Mouse (Mus musculus): Measurements from ENCODE around the gene Ntmt1. TPM values are rescaled to one million over a fixed set of nuclear protein-coding genes. Genes with fewer than 3 reads are reported as not detected.

Ntmt1 gene
- polyA plus RNA-seq, 1 experiment = 1.8 TPM

- Histone ChIP-seq H3K4me1 (ENCODE audit: control insufficient read depth) (no peaks in the 10 kb centered on the region), H3K27me3 (ENCODE audit: control insufficient read depth) (peaks cover 70% of the 10 kb centered on the region), H3K4me3 (replicated peaks) (no peak overlapping the region), H3K36me3 (ENCODE audit: control insufficient read depth) (no peaks in the 10 kb centered on the region), H3K9me3 (ENCODE audit: control insufficient read depth, low read length) (no peaks in the 10 kb centered on the region)
- TF ChIP-seq GATA1 (IDR thresholded peaks at IDR 0.05; ENCODE audit: low read length) (no peak), TAL1 (IDR thresholded peaks at IDR 0.05; ENCODE audit: low read length) (no peak)
These were observed 38.6 kb downstream of the Ntmt1 start for GRCm38 (mm10) chr2:30846236-30846635.

- no peaks in the 10 kb centered on the region for H3K9me3 ChIP-seq (ENCODE audit: control insufficient read depth, low read length)
- no peak for TF ChIP-seq TAL1 (IDR thresholded peaks at IDR 0.05; ENCODE audit: low read length)
- no peak for TF ChIP-seq GATA1 (IDR thresholded peaks at IDR 0.05; ENCODE audit: low read length)
- H3K4me1 ChIP-seq (ENCODE audit: control insufficient read depth) = no peaks in the 10 kb centered on the region
- H3K4me3 ChIP-seq (replicated peaks) = no peak overlapping the region
- H3K27me3 ChIP-seq (ENCODE audit: control insufficient read depth) = peaks cover 66% of the 10 kb centered on the region
- H3K36me3 ChIP-seq (ENCODE audit: control insufficient read depth) = no peaks in the 10 kb centered on the region
These were observed 39.1 kb downstream of the Ntmt1 start for GRCm38 (mm10) chr2:30846723-30847122.

GRCm38 (mm10) chr2:30848184-30848583 is 40.6 kb downstream of the Ntmt1 start:
- Histone ChIP-seq H3K9me3 (ENCODE audit: control insufficient read depth, low read length) (no peaks in the 10 kb centered on the region), H3K4me1 (ENCODE audit: control insufficient read depth) (no peaks in the 10 kb centered on the region), H3K4me3 (replicated peaks) (no peak overlapping the region), H3K27me3 (ENCODE audit: control insufficient read depth) (peaks cover 62% of the 10 kb centered on the region), H3K36me3 (ENCODE audit: control insufficient read depth) (no peaks in the 10 kb centered on the region)
- no peak for TF ChIP-seq TAL1 (IDR thresholded peaks at IDR 0.05; ENCODE audit: low read length)
- TF ChIP-seq GATA1 (IDR thresholded peaks at IDR 0.05; ENCODE audit: low read length) = no peak

DNA sequence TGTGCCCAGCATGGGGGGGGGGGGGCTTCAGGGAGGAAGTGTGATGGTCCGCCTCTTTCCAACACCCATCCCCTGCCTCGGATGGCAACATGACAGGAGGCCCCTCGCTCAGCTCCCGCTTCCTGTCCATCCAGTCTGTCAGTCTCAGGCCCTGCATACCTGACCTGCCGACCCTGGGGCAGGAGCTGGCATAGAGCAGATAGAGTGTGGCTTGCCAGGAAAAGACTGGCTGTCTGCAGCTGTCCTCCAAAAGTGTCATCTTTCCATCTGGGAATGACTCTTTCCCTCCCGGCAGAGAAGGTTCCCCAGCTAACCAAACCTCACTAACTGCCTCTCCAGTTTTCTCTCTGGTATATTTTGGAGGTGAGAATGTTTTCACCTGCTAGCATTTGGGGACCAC is 43.0 kb downstream of the Ntmt1 start:
- Histone ChIP-seq H3K4me3 (replicated peaks) (no peak overlapping the region), H3K36me3 (ENCODE audit: control insufficient read depth) (no peaks in the 10 kb centered on the region), H3K27me3 (ENCODE audit: control insufficient read depth) (peaks cover 39% of the 10 kb centered on the region), H3K4me1 (ENCODE audit: control insufficient read depth) (no peaks in the 10 kb centered on the region), H3K9me3 (ENCODE audit: control insufficient read depth, low read length) (no peaks in the 10 kb centered on the region)
- TF ChIP-seq GATA1 (IDR thresholded peaks at IDR 0.05; ENCODE audit: low read length) = no peak

GRCm38 (mm10) chr2:30852771-30853313 is 45.2 kb downstream of the Ntmt1 start:
- no peaks in the 10 kb centered on the region for H3K36me3 ChIP-seq (ENCODE audit: control insufficient read depth)
- H3K9me3 ChIP-seq (ENCODE audit: control insufficient read depth, low read length) = no peaks in the 10 kb centered on the region
- TF ChIP-seq GATA1 (IDR thresholded peaks at IDR 0.05; ENCODE audit: low read length) (no peak), TAL1 (IDR thresholded peaks at IDR 0.05; ENCODE audit: low read length) (no peak)
- H3K4me1 ChIP-seq (ENCODE audit: control insufficient read depth) = no peaks in the 10 kb centered on the region
- no peak overlapping the region for H3K4me3 ChIP-seq (replicated peaks)
- peaks cover 16% of the 10 kb centered on the region for H3K27me3 ChIP-seq (ENCODE audit: control insufficient read depth)

- H3K4me1 ChIP-seq (ENCODE audit: control insufficient read depth) = no peaks in the 10 kb centered on the region
- peaks cover 10% of the 10 kb centered on the region for H3K27me3 ChIP-seq (ENCODE audit: control insufficient read depth)
- H3K4me3 ChIP-seq (replicated peaks) = no peak overlapping the region
- H3K36me3 ChIP-seq (ENCODE audit: control insufficient read depth) = no peaks in the 10 kb centered on the region
- no peaks in the 10 kb centered on the region for H3K9me3 ChIP-seq (ENCODE audit: control insufficient read depth, low read length)
- TF ChIP-seq TAL1 (IDR thresholded peaks at IDR 0.05; ENCODE audit: low read length) = no peak
- no peak for TF ChIP-seq GATA1 (IDR thresholded peaks at IDR 0.05; ENCODE audit: low read length)
These were observed 49.5 kb downstream of the Ntmt1 start for GRCm38 (mm10) chr2:30857076-30857475.

- no peaks in the 10 kb centered on the region for H3K36me3 ChIP-seq (ENCODE audit: control insufficient read depth)
- no peaks in the 10 kb centered on the region for H3K4me1 ChIP-seq (ENCODE audit: control insufficient read depth)
- H3K27me3 ChIP-seq (ENCODE audit: control insufficient read depth) = peaks cover 21% of the 10 kb centered on the region
- H3K9me3 ChIP-seq (ENCODE audit: control insufficient read depth, low read length) = no peaks in the 10 kb centered on the region
- H3K4me3 ChIP-seq (replicated peaks) = no peak overlapping the region
- TF ChIP-seq GATA1 (IDR thresholded peaks at IDR 0.05; ENCODE audit: low read length) (no peak), TAL1 (IDR thresholded peaks at IDR 0.05; ENCODE audit: low read length) (no peak)
These were observed 52.2 kb downstream of the Ntmt1 start for GRCm38 (mm10) chr2:30859782-30860181.

GRCm38 (mm10) chr2:30862081-30862480 is 54.5 kb downstream of the Ntmt1 start:
- Histone ChIP-seq H3K9me3 (ENCODE audit: control insufficient read depth, low read length) (no peaks in the 10 kb centered on the region), H3K4me1 (ENCODE audit: control insufficient read depth) (no peaks in the 10 kb centered on the region), H3K4me3 (replicated peaks) (no peak overlapping the region), H3K27me3 (ENCODE audit: control insufficient read depth) (peaks cover 36% of the 10 kb centered on the region), H3K36me3 (ENCODE audit: control insufficient read depth) (no peaks in the 10 kb centered on the region)
- TF ChIP-seq GATA1 (IDR thresholded peaks at IDR 0.05; ENCODE audit: low read length) (no peak), TAL1 (IDR thresholded peaks at IDR 0.05; ENCODE audit: low read length) (no peak)

DNA sequence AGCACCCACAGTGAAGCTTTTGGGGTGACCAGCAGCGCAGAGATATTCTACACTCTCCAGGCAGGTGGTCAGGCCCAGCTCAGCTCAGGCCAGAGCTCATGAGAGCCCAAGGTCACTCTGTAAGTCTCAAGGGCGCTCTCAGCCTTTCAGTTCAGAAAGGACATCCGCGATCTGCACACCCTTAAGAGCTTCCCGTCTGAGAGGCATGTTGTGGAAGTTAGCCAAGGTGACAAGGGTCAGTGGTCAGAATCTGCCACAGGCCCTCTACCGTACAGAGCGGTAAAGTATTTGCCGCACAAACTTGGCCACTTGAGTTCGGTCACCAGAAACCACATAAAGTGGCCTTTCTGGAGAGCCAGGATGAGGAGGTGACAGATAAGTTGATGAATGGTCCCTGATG is 55.9 kb downstream of the Ntmt1 start:
- TF ChIP-seq TAL1 (IDR thresholded peaks at IDR 0.05; ENCODE audit: low read length) = no peak
- Histone ChIP-seq H3K9me3 (ENCODE audit: control insufficient read depth, low read length) (no peaks in the 10 kb centered on the region), H3K27me3 (ENCODE audit: control insufficient read depth) (peaks cover 36% of the 10 kb centered on the region), H3K4me3 (replicated peaks) (no peak overlapping the region), H3K36me3 (ENCODE audit: control insufficient read depth) (no peaks in the 10 kb centered on the region), H3K4me1 (ENCODE audit: control insufficient read depth) (no peaks in the 10 kb centered on the region)

- Histone ChIP-seq H3K4me3 (replicated peaks) (no peak overlapping the region), H3K9me3 (ENCODE audit: control insufficient read depth, low read length) (no peaks in the 10 kb centered on the region), H3K27me3 (ENCODE audit: control insufficient read depth) (peaks cover 36% of the 10 kb centered on the region), H3K36me3 (ENCODE audit: control insufficient read depth) (no peaks in the 10 kb centered on the region), H3K4me1 (ENCODE audit: control insufficient read depth) (no peaks in the 10 kb centered on the region)
- no peak for TF ChIP-seq TAL1 (IDR thresholded peaks at IDR 0.05; ENCODE audit: low read length)
- TF ChIP-seq GATA1 (IDR thresholded peaks at IDR 0.05; ENCODE audit: low read length) = no peak
These were observed 57.3 kb downstream of the Ntmt1 start for GRCm38 (mm10) chr2:30864968-30865381.
